Mouse (Mus musculus): ENCODE data around the gene Zdhhc22.

DNA sequence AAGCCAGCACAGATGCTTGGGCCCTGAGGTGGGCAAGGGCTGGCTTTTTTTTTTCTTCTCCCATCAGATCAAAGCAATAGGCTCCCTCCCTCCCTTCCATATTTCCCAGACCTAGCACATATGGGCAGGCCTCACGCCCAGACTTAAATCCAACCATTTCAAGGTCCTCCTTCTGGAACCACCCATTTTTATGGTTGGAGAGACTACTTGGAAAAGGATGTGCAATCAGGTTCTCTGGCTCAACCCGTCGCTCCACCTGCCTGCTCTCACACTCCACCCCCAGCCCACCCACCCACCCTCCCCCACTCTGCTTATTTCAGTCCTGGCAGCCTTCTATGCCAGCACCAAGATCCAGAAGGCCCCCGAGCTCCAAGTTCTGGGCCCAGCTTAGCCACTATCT lies 3.7 kb downstream of the Zdhhc22 start:
- no peak for TF ChIP-seq CTCF (IDR thresholded peaks at IDR 0.05; ENCODE audit: extremely low read depth, insufficient read length, insufficient replicate concordance, low read depth, low read length)
- TF ChIP-seq POLR2A (IDR thresholded peaks at IDR 0.05; ENCODE audit: low read depth, low read length) = no peak

Data from small intestine, adult 2 months (tissue).